Mouse (Mus musculus) heart, postnatal 0 days (tissue): ENCODE results near the gene Eng.

Experiments used
- CTCF ChIP-seq: IDR thresholded peaks from 2 replicates; pipeline ENCODE4 v1.5.1; 2016; ENCODE audit warnings: antibody characterized with exemption, control low read depth, low read depth
- EP300 ChIP-seq: IDR thresholded peaks from 2 replicates; pipeline ENCODE4 v1.6.1; 2016; ENCODE audit warnings: antibody characterized with exemption, low read depth

GRCm38 (mm10) chr2:32631046-32631445 lies 15.3 kb upstream of the Eng start:
- no peak for TF ChIP-seq CTCF
- TF ChIP-seq EP300: no peak
